Mouse (Mus musculus): ENCODE data around the gene Pla2g10.
"Not testable (repeated sequence)": the region's sequence is repeated elsewhere in the genome, so short reads cannot be mapped to it uniquely, and the experiment has no call there.

Gene Pla2g10

DNA sequence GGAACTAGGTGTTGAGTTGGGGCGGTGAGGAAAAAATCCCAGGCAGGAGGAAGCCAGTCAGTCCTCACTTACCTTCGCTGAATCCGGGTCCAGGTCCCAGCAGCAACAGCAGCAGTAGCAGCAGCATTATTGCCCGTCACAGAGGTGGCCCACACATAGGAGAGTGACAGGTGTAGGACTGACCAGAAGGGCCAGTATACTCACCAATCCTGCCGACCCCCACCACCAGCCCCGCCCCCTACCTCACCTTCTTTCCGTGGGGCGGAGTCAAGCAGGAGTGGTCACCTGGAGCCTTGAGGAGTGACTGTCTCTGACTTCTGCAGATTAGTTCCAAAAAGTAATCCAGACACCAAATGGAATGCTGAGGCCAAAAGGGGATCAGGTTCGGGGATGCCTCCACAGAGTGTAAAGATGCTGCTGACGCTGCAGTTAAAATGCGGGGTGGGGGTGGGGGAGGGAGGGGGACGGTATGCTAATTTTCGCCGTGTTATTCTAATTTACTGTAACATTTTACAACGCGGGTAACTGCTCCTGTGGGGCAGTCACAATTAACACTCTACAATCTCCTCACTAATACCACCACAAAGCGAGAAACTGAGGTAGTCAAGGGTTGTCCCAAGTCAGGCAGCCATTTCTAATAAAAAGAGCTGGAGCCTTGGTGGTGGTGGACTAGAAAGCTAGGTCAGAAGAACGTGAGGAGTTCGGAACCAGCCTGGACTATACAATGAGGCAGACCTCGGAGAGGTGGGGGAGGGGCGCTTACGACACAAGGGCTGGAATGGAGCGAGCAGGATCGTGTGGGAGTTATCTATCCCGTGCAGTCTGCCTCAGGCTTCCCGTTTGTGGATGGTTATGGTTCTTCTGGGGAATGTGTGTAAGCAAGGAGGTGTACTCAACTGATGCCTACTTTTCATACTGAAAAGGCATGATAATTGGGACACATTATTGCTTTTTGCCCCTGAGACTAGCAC is at the start of gene Pla2g10:
Gene Pla2g10 (minus strand): TSS at position 699 of the 971 bp plus-strand sequence.
- DNase-seq (ENCODE audit: low spot score in 2 of 2), result no peak

DNA sequence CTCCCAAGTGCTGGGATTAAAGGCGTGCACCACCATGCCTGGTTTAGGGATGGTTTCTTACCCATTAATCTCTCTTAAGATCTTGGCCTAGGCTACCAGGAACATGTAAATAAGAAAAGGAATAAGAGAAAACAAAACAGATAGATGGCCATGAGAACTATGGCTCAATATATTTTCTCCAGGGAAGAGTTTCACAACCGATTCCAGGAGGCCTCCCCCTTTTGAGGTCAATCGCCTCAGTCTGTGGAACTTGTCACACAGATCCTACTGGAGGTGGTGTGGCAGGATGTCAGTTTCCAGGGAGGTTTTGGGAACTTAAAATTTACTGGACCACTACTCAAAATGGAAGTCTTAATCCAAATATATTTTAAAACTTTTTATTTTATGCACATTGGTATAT is 43.9 kb upstream of the Pla2g10 start:
- not testable (repeated sequence) for DNase-seq (ENCODE audit: low spot score in 2 of 2)

DNA sequence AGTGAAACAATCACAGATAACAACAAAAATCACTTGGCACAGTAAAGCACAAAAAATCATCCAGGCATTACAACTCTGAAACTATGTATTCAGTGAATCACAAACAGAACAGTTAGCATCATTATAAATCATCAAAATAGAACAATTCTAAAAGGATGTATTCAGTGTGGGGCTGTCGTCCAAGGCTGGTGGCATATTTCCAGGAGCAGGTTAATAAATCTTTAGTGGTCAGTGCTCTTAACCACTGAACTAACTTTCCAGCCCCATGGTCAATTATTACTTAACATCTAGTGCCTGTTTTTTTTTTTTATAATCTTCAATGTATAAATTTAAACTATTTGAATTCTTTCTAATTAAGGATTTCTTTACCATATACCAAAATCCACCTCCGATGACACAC is 43.2 kb upstream of the Pla2g10 start:
- not testable (repeated sequence) for DNase-seq (ENCODE audit: low spot score in 2 of 2)

DNA sequence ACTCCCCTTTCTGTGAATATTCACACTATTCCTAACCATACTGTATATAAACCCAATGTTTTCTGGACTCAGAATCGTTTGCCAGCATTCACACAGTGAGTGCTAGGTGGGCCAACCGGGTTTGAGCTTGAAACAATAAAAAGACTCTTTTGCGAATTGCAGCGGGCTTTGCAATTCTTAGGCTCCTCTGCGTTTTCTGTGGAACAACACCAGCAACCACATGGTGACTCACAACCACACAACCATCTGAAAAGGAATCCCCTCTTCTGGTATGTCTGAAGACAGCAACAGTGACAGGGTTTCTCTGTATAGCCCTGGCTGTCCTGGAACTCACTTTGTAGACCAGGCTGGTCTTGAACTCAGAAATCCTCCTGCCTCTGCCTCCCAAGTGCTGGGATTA is 41.3 kb upstream of the Pla2g10 start:
- DNase-seq (ENCODE audit: low spot score in 2 of 2), result not testable (repeated sequence)

DNA sequence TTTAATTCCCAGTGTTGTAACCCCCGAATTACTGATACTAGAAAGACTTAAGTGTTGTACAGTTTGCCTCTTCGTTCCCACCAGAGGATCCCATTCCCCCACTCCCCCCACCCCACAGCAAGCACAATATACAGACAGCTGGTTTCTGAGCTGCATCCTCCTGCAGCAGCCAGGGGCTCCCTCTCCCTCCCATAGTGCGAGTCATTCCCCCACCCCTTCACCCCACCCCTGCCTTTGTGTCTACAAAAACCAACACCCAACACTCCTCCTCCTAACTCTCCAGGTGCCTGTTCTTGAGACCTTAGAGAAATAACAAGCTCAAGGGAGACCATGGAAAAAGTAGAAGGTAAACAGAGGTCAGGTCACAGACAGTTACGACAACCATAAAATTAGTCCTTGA is 40.8 kb upstream of the Pla2g10 start:
- not testable (repeated sequence) for DNase-seq (ENCODE audit: low spot score in 2 of 2)

DNA sequence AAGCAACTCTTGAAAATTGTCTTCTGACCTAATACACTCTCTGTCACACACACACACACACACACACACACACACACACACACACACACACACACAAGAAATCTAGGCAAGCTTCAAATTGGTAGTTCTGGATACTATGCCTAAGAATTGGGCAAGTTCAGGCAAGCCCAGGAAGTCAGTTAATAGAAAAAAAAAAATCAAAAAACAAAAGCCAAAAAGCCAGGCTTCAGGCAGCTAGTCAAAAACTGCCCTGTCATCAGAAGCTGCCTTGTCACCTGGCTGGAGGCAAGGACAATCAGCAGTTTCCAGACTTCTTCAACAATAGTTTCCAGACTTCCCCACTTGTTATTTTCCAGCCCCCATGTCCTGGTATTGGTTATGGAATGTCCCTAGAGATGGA is 35.6 kb upstream of the Pla2g10 start:
- no peak for DNase-seq (ENCODE audit: low spot score in 2 of 2)

DNA sequence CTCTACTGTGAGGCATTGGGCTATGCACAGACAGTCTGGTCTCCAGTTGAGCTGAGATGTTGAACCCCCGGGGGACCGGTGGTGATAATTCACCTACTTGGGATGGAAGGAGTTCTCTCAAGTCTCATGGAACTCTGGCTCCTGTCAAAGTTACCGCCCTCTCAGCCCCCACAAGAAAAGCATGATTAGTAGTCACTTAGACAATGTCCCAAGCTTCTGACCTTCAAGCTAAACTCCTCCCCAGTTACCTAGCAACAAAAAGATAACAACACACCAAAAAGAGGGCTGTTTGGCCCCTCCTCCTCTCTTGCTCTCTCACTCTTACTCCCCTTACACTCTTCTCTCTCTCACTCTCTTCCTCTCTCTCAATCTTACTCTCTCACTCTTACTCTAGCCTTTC is 33.7 kb upstream of the Pla2g10 start:
- DNase-seq (ENCODE audit: low spot score in 2 of 2), result no peak

DNA sequence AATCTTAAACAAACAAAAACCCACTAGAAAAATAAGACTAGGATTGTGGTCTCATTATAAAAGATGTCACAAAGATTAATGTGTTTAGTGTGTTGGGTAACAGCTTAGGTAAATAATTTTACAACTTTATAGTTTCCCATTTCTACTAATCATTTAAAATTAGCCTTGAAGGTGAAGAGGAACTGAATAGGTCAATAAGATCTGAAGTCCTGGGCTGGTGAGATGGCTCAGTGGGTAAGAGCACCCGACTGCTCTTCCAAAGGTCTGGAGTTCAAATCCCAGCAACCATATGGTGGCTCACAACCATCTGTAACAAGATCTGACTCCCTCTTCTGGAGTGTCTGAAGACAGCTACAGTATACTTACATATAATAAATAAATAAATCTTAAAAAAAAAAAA is 32.0 kb upstream of the Pla2g10 start:
- not testable (repeated sequence) for DNase-seq (ENCODE audit: low spot score in 2 of 2)

DNA sequence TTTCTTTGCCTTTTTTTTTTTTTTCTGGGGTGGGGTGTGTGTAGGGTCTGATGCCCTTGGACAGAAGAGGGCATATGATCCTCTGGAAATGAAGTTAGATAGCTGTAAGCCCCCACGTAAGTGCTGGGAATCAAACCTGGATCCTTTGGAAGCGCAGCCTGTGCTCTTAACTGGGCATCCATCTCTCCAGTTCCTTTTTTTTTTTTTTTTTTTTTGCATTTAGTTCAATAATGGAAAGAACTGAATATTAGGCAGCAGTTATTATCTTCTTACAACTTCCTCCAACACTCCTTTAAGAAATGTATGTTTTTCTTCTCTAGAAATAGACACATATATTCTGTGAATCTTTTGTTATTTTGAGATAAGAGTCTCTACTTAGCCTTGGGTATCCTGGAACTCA is 27.0 kb upstream of the Pla2g10 start:
- DNase-seq (ENCODE audit: low spot score in 2 of 2), result no peak

DNA sequence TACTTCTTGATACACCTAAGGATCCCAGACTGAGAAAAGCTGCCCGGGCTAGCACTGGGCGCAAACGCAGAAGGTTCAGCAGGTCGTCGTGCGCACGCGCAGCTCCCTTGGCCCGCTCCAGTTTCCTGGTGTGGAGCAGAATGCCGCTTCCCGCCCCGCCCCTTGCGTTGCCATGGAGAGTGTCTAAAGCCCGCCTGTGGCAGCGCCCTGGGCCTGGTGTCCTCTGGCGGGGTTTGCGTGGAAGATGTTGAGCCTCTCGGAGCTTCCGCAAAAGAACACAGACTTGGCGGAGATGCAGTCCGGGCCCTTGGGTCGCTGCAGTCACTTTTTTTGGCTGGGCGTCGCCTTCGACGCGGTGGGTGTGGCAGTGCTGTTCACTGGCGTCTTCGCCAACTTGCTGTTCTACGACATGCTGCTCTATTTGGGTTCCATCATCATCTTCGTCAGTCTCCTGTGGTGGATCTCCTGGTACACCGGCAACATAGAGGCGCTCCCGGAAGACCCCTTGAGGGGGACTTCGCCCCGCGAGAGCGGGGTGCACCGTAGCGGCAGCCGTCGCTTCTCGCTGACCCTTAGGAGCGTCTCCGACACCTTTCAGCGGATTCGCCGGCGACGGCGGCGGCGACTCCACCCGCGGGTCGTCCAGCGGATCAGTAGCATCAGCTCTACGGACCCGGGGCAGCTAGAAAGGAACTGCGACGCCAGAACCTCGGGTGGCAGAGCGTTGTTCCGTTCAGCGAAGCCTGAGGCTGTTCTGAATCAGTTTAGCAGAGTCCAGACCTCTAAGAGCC is 23.8 kb upstream of the Pla2g10 start:
- DNase-seq (ENCODE audit: low spot score in 2 of 2), result peak; percentile 83 to 84

DNA sequence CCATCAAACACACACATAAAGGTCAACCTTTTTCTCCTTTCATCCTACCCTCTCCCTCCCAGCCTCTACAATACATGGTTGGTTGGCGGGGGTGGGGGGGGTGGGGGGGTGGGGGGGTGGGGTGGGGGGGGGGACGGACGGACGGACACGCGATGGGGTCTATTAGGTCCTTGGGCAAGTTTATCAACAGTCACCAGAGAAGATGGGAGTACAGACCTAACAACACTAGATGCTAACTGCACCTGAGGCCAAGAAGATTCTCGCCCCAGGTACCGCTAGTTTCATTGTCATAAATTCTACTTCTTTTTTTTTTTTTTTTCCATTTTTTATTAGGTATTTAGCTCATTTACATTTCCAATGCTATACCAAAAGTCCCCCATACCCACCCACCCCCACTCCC is 23.2 kb upstream of the Pla2g10 start:
- DNase-seq (ENCODE audit: low spot score in 2 of 2), result no peak

DNA sequence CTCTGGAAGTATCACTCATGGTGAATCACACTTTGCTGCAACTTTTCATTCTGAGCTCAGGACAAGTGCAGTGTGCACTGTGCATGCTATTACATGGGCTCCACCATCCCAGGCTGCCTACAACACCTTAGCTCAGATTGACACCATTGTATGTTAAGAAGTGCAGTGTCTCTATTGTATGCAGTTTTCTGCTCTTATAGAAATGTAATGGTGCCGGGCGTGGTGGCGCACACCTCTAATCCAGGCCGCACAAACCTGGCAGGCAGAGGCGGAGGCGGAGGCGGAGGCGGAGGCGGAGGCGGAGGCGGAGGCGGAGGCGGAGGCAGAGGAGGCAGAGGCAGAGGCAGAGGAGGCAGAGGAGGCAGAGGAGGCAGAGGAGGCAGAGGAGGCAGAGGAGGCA is 19.8 kb upstream of the Pla2g10 start:
- DNase-seq (ENCODE audit: low spot score in 2 of 2), result no peak

DNA sequence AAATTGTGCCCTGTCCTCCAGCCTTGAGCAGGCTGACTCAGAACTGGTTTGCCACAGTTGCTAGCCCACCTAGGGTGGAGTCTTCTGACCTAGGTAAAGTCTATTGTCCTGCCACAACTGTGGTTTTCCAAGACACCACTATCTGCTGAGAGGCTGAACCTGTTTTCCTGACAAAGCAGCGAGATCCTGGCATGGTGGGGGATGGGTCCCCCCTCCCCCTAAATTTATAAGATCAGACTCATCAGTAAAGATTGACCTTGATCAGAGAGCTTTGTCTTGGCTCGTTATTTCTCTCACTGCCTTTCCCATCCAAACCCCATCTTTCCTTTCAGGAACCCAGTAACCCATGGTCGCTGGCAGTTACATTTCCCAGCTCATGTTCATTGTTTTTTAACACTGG is 19.2 kb upstream of the Pla2g10 start:
- DNase-seq (ENCODE audit: low spot score in 2 of 2), result no peak

DNA sequence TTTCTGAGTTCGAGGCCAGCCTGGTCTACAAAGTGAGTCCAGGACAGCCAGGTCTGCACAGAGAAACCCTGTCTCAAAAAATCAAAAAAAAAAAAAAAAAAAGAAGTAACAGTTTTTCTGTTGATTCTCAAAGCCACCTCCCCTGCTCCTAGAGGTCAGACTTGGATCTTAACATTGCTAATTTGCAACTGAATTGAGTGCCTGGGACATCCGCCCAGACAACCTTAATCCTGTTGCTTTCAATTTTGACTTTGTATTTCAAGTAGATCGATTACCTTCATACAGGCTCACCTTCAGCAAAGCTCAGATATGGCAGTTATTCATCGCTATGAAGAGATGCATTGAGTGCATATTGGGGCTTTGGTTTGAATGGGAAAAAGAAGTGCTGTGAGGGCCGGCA is 18.5 kb upstream of the Pla2g10 start:
- no peak for DNase-seq (ENCODE audit: low spot score in 2 of 2)

DNA sequence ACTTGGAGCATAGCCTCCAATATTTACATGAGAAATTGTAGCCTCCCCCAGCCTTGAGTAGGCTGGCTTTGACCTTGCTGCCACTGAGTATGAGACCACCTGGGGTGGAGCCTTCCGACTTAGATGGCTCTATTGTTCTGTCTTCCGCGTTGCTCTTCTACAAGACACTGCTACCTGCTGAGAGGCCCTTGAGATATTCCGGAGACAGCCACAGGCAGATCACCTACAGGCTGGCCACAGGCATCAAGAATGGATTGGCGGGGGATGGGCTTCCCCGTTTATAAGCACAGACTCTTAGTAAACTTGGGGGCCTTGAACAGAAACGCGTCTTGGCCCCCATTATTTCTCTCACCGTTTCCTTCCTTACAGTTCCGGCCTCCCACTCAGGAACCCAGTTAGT is 18.0 kb upstream of the Pla2g10 start:
- not testable (repeated sequence) for DNase-seq (ENCODE audit: low spot score in 2 of 2)

DNA sequence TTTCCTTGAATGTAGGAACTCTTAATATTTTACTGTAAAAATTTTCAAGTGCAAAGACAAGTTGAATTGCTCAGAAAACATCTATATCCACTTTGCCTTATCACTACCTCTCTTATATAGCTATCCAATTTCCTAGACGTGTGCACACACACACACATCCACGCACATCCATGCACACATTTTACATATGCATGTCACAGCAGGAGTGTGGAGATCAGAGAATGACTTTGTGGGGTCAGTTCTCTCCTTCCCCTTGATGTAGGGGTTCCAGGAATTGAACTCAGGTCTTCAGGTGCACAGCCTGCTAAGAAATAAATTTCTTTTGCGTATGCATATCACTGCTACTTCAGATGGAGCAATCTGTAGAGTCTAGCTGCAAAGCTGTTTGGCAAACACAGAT is 17.3 kb upstream of the Pla2g10 start:
- no peak for DNase-seq (ENCODE audit: low spot score in 2 of 2)

DNA sequence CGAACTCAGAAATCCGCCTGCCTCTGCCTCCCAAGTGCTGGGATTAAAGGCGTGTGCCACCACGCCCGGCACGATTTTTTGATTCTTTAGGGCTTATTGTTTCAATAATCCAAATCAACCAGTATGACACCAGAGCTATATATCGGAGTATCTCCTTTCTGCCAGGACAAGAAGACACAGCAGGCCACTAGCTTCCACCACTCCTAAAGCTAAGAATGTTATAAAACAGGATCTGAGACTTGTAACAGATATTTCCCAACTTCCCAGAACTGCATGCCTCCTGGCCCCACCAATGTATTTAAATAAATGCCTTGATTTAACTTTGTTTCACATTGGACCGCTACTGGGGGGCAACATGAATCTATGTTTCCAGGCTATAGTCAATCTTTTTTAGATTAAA is 16.9 kb upstream of the Pla2g10 start:
- no peak for DNase-seq (ENCODE audit: low spot score in 2 of 2)

DNA sequence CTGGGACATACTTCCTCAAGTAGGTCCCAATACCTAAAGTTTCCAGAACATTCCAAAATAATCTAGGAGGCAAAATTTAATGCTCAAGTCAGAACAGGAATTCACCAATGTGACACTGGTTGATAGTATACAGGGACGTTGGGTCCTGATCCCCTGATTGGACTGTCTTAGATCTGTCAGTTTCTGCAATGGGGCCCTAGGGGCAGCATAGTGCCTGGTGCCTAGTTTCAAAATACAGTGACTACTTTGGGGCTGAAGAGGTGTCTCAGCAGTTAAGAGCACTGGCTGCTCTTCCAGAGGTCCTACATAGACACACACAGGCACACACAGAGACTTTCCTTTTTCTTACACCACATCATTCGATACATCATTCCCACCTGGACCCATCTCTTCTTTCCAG is 10.1 kb upstream of the Pla2g10 start:
- no peak for DNase-seq (ENCODE audit: low spot score in 2 of 2)

DNA sequence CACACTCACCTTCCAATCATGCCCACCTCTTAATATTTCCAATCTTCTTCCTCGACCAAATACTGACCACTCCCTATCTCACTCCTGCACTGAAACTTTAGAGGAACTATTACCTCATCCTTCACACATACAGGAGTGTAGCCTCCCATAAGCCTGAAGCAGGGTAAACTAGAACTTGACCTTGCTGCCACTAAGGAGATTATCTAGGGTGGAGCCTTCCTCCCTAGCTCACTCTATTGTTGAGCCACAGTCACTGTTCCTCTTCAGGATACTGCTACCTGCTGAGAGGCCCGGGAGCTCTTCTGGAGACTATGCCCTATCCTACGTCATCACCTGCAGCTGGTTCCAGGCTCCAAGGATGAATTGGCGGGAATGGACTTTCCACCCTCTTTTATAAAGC is 8.3 kb upstream of the Pla2g10 start:
- DNase-seq (ENCODE audit: low spot score in 2 of 2), result not testable (repeated sequence)

DNA sequence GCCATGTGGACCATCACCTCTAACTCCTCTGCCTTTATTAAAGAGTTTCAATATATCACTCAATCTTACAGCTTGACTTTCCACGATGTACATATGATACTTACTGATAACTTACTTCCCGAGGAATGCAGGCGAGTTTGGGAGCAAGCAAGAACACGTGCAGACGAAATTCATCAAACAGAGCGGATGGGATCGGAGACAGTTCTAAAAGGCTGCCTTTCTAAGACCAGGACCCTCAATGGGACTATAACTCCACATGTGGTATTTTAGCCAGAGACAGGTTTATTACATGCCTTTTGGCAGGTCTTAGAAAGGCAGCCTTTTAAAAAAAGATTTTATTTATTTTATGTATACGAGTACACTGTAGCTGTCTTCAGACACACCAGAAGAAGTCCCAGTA is 5.2 kb upstream of the Pla2g10 start:
- DNase-seq (ENCODE audit: low spot score in 2 of 2), result no peak

DNA sequence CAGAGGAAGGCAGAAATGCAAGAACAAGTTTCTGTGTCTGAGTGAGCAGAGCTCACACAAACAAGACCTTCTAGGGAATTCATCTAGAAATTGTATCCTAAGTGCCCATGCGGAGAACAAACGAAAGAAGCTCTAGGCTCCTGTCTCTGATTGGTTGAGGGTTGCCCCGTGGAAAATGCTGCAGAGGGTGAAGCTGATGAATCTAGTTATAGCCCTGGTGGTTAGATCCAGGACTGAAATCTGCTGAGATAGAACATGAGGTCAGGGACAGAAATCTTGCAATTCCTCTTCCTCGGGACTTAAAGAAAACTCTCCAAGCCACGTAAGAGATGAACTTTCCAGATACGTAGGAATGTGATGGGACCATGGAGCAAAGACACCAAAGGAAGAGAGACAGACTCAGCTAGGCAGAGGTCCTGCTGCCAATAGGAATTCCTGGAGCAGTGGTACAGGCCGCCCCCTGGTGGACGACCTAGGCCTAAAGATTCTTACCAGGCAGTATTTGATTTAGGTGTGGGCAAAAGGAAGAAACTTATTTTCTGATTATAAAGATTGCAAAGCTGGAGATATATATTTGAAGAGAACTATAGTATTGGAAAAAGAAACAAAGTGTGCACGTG is 2.8 kb upstream of the Pla2g10 start:
- DNase-seq (ENCODE audit: low spot score in 2 of 2), result peak; percentile 20 to 70

DNA sequence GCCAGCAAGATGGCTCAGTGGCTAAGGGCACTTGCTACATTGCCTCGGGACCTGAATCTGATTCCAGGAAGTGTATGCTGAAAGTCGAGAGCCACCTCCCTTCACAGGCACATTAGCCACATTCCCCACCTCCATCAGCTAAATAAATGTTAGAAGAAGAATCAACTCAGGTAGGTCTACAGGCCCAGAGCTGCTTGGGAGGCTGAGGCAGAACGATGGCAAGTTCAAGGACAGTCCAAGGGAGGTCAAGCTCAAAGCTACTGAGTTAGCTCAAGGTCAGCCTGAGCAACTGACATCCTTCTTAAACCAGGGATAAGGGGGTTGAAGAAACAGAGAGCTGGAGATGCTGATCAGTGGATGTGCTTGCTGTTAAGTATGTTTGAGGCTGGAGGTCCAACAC is 2.0 kb upstream of the Pla2g10 start:
- no peak for DNase-seq (ENCODE audit: low spot score in 2 of 2)

Data from frontal cortex, postnatal 14 days (tissue).